Mouse (Mus musculus) left cerebral cortex, adult 9 months (tissue): ENCODE results near the gene Rest.
A peak's percentile ranks its signal among the peaks of the same experiment; 100 is the strongest.

Experiments
- DNase-seq, 2 experiments: peaks; one replicate each; pipeline ENCODE4 v3.0.0; 2022; ENCODE audit warnings: low spot score in 2 of 2

Rest gene

GRCm38 (mm10) chr5:77265671-77266065 is 377 bp downstream of the Rest start:
- DNase-seq, result peak in 1 of 2 experiments; percentile 26

GRCm38 (mm10) chr5:77266066-77266885 is 985 bp downstream of the Rest start:
- no peak for DNase-seq

GRCm38 (mm10) chr5:77266886-77267401 is 1.7 kb downstream of the Rest start:
- no peak for DNase-seq

GRCm38 (mm10) chr5:77267441-77267840 is 2.1 kb downstream of the Rest start:
- DNase-seq, result no peak

- DNase-seq, result no peak
These were observed 2.8 kb downstream of the Rest start for GRCm38 (mm10) chr5:77267957-77268624.

GRCm38 (mm10) chr5:77269399-77269798 is 4.1 kb downstream of the Rest start:
- DNase-seq, result no peak

DNA sequence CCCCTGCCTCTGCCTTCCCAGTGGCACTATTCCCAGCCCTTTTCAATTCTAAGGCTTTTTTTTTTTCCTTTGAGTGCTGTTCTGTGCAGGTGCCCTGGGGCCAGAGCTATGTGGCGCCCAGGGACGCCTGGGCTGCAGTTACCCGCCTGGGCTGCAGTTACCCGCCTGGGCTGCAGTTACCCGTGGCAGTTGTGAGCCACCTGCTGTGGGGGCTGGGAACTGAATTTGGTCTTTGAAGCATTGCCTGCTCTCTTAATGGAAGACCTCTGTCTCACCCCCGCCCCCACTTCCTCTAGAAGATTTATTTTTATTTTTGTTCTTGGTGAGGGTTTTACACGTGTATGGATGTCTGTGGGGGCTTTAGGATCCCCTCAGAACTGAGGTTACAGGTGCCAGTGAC is 7.9 kb downstream of the Rest start:
- no peak for DNase-seq

DNA sequence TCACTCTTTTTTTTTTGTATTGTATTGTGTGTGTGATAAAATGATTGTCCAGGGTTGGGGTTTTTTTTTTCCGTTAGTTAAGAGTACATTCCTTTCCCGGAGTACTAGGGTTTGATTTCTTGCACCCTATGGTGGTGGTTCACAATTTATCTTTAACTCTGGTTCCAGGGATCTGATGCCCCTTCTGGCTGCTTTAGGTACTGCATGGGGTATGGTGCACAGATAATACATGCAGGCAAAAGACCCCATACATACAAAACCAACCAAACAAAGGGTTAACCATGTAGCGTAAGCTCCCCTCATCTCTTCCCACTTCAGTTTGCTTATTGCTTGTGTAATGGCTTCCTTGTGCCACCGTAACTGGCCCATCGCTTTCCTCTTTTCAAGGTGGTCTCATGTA is 10.7 kb downstream of the Rest start:
- no peak for DNase-seq

GRCm38 (mm10) chr5:77277204-77277603 is 11.9 kb downstream of the Rest start:
- no peak for DNase-seq

GRCm38 (mm10) chr5:77281518-77282174 is 16.4 kb downstream of the Rest start:
- DNase-seq, result no peak

DNA sequence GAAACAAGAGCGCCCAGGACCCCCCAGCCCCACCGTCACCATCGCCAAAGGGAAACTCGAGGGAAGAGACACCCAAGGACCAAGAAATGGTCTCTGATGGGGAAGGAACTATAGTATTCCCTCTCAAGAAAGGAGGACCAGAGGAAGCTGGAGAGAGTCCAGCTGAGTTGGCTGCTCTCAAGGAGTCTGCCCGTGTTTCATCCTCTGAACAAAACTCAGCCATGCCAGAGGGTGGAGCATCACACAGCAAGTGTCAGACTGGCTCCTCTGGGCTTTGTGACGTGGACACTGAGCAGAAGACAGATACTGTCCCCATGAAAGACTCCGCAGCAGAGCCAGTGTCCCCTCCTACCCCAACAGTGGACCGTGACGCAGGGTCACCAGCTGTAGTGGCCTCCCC is 17.0 kb downstream of the Rest start:
- DNase-seq, result no peak

- no peak for DNase-seq
These were observed 20.4 kb downstream of the Rest start for GRCm38 (mm10) chr5:77285685-77286084.

- no peak for DNase-seq
These were observed 21.6 kb downstream of the Rest start for GRCm38 (mm10) chr5:77286904-77287303.

GRCm38 (mm10) chr5:77287901-77288300 is 22.6 kb downstream of the Rest start:
- no peak for DNase-seq

GRCm38 (mm10) chr5:77289686-77290085 is 24.4 kb downstream of the Rest start:
- DNase-seq, result no peak

DNA sequence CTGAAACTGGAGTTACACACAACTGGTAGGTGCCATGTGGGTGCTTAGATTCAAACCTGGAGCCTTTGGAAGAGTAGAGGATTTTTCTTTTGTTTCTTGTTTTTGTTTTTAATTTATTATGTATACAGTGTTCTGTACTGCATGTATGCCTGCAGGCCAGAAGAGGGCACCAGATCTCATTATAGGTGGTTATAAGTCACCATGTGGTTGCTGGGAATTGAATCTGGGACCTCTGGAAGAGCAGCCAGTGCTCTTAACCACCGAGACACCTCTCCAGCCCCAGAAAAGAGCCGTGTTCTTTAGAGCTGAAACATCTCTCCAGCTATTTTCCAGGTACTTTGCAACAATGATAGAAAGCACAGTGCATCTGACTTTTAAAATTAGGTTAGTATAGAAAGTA is 25.3 kb downstream of the Rest start:
- DNase-seq, result no peak

DNA sequence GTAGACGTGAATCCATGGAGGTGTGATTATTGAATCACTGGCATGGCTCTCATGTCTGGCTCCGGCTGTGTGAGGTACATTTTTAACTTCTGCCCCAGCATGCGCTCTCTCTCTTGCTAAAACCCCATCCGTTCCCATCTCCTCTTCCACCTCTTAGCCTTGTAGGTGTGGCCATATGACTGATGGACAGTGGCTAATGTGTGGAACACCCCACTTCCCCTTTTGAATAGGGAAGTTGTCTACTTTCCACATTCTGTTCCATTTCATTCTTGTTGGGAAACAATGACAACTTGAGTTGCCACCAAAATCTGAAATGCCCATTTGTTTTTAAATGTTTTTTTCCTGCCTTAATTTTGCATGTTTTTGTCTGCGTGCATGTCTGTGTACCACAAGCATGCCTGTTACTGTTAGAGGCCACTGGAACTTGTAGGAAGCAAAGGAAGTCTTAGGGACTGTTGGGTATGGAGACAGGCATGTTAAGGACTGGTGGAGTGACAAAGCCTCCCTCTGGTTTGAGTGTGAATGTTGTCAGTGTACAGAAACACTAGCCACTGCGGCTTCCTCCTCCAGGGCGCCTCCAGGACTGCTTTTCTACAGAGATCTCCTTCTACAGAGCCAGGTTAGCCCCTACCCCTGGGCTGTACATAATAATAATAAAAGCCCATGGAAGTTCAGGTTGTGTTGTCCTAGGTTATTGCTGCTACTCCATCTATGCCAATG is 27.7 kb downstream of the Rest start:
- DNase-seq, result no peak

- DNase-seq, result no peak
These were observed 34.2 kb downstream of the Rest start for GRCm38 (mm10) chr5:77299486-77299885.

DNA sequence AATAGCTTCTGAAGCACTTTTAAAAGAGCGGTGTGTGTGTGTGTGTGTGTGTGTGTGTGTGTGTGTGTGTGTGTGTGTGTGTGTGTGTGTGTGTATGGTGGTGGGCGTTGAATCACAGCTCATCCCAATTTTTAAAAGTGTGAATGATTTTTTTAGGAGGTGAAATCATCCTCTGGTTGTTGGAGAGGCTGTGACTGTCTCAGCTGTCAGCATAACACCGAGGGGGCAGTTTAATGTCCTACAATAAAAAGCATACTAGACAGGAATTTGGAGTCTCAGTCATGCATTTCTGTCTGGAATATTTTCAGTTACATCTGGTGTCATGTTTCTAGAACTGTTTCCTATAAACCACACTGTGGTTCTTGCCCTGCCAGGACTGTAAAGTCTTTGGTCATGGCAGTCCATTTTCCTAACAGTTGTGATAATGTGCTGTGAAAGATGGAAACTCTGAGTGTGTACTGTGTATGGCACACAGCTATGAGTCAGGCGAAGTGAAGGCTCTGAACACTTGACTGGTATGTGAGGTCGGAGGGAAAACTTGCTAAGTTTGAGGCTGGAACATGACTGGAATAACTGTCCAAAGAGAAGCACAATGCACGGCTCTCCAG is 36.1 kb downstream of the Rest start:
- DNase-seq, result no peak

DNA sequence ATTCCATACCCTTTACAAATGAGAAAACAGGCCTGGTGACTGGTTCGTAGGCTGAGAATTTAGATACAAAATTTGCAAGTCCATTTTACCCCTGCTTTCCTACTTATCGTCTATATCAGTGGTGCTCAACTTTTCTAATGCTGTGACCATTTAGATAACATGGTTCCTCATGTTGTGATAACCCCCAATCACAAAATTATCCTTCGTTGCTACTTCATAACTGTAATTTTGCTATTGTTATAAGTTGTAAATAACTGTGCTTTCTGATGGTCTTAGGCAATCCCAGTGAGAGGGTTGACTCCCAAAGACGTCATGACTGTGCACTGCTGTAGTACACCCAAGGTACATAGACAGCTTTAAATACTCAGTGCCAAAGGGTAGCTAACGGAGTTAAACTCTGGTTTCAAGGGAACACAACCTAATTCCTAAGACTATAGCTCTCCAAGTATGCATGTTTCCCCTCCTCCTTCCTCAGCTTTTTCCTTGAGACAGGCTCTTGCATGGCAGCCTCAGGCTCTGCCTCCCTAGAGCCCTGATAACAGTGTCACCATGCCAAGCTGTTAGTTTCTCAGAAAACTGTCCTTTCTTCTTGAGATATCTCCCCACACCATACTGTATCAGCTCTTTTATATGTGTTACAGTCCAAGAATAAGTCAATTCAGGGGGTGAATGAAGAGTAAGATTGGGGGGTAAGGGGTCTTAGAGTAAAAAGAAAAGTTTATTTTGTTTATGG is 42.7 kb downstream of the Rest start:
- DNase-seq, result no peak
